Mouse (Mus musculus) frontal cortex, postnatal 36 days (tissue): ENCODE results near the gene Gpr15.

ENCODE experiments used
- DNase-seq, 2 experiments: peaks; one replicate each; pipeline ENCODE4 v3.0.0; 2022; ENCODE audit warnings: low spot score in 2 of 2

The Gpr15 gene

DNA sequence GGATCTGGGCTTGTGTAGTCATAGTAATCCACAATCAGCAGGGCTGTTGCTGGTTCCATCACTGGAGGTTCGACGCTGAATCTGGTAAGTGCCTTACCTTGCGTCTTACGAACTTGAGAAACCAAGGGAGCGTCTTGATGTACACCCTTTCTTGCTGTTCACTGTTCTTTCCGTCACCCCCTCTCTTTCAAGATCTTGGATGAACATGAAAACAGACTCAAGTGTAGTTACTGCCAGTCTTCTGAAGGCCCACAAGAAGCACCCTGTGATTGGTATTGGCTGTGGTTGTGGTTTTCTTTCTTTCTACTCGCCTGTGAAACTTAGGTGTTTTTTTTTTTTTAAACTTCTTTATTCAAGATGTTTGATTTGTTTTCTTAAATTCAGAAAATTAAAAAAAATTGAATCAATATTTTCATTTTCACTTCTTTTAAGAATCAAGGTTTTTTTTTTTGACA is at the start of gene Gpr15:
TSS of gene Gpr15 (minus strand) at position 405 of the 455 bp plus-strand sequence.
- no peak for DNase-seq

DNA sequence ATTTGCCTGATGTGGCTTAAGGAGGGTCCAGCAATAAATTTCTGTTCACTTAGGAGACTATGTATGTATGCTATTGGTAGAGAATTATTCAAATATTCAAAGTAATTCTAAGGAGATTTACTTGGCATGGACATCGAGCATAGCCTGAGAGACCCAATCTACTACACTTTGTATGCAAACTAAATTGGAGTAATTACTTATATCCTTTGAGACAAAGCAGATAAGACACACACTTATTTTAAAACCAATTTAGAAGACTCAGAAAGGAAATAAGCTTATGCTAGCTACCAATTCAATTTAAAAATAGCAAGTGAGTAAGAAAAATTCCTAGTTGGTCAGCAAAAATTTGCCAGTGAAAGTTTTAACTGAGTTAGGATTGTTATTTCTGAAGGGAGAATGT is 44.2 kb upstream of the Gpr15 start, which contains the start of gene Olfr172:
TSS of gene Olfr172 (minus strand) at position 101 of the 400 bp plus-strand sequence.
- no peak for DNase-seq

DNA sequence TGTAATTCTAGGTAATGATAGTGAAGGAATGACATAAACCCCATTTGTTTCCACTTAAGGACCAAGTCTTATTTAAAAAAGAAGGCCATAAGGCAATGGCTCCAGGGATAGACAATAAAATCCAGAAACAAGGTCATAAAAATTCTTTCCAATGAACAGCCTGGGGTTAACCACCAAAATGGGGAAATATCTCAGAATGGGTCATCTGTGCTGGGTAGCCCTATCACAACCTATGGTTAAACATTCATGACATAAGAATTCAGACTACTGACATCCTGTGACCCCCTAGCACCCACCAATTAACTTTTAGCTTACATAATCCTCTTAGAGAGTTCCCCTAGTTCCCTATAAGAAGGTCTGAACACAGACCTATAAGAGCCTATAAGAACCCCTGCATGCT is 37.3 kb upstream of the Gpr15 start:
- no peak for DNase-seq

DNA sequence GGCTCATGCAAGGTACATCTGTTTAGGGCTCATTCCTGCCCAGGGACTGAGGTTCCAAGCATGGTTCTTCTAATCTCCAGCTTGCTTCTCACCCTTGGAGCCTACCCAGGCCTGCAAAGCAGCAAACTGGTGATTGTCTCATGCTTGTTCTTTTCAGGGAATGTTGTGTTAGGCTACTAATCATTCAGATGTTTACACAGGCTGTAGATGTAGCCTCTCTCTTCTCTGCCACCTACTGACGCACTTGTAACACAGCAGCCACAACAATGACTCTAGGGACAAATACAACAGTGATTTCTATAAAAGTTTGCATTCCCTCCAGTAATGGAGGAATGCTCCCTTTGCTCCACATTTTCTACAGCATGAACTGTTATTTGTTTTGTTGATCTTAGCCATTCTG is 32.4 kb upstream of the Gpr15 start:
- no peak for DNase-seq

DNA sequence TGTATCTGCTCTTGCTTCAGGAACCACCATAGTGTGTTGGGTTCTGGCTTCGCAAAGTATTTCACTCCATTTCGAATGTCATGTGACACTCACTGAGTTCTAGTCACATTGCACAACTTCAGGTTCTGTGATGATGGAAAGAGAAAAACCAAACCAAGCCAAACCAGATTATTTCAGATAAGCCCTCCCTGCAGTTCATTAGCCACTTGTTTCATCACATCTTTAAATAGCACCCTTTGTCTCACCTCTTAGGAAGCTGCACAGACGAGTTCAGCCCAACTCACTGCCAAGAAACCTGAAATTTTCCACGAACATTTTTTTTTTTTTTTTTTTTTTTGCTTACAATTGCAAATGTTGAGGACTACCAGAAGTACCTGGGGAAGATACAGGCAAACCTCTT is 27.8 kb upstream of the Gpr15 start:
- no peak for DNase-seq

DNA sequence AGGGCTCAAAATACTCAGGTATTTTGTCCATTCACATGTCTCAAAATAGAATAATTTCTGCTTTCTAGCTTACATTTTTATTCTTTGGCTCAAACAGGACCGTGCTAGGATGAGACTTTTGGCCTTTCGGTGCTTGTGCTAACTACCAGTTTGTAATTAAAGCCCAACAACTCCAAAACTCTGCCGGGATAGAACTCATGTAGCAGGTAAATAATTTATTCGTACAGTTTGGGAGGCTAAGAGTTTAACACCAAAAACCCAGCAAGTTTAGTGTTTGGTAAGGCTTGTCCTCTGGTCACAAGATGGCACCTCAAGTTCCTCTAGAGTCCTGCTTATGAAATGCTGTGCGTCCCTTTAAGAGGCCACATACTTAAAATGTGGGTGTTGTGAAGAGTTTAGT is 21.9 kb upstream of the Gpr15 start:
- no peak for DNase-seq

DNA sequence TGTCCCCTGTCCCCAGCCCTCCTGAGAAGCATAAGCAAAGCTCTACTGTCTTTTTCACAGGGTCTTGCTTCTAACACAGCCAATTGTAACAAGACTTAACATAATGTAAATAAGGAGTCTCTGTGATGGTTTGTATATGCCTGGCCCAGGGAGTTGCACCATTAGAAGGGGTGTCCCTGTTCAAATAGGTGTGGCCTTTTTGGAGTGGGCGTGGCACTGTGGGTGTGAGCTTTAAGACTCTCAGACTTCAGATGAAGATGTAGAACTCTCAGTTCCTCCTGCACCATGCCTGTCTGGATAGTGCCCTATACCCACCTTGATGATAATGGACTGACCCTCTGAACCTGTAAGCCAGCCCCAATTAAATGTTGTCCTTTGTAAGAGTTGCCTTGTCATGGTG is 19.9 kb upstream of the Gpr15 start:
- no peak for DNase-seq

DNA sequence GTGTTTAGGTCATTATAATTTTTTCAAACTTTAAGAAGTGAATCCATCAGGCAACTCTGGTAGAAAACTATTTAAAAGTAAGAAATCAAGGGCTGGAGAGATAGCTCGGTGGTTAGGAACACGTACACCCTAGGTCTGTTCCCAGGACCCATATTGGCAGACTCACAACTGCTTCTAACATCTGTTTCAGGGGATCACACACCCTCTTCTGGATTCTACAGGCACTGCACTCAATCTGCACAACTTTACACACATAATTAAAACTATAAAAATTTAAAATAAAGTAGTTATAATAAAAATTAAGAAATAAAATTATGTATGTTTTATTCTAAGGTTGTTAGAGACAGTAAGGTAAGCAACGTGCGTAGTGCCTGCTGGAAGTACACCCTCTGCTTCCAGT is 19.3 kb upstream of the Gpr15 start:
- no peak for DNase-seq

DNA sequence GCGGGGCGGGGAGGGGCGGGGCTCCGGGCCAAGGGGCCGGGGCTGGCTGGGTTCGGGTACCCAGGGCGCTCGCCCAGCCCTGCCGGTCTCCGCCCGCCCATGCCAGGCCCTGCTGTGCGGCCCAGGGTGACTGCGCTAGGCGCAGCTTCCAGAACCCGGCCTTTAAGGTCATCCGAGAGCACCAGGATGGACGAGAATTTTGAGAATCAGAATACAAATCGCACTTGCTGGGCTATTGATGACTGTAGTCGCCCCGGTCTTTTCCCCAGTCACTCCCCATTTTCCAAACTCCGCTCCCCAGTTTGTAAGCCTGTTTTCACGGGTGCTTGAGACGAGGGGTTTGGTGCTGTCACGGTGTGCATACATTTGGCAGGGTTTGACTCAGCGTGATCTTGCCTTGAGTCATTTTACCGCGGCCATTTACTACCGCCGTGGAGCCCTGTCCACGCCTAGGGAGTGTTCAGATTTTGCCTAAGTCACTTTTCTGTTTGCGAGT is 9.4 kb upstream of the Gpr15 start:
- DNase-seq, result peak; percentile 48 to 59

DNA sequence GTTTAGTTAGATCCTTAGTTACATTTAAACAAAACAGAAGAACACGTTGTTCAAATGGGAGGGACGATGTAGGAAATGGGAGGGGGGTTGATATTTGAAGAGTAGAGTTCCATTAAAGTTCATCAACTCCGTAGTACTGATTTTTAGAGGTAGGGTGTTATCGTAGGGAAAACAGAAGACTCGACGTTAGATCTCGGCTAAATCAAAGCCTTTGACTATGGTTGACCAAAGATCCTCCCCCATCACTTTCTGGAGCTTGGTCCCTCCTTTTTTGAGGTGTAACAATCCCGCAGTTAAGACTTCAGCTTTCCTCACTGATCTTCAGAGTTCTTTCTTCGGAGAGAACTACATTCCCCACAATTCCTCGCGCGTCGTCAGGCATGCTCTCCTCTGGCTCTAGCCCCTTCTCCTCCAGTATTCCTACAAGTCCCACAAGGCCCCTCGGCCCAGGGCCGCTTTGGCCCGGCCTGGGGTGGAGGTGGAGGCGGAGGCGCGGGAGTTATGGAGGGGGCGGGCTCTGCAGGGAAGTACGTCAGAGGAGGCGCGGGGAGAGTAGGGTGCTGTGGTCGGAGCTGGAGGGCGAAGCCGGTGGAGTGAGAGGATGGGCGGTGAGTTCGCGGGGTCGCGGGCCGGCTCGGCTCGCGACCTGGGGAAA is 8.7 kb upstream of the Gpr15 start, which contains the start of gene Cldnd1:
TSS of gene Cldnd1 (plus strand) at position 434 of the 655 bp plus-strand sequence.
- peak; percentile 94 to 95 for DNase-seq

DNA sequence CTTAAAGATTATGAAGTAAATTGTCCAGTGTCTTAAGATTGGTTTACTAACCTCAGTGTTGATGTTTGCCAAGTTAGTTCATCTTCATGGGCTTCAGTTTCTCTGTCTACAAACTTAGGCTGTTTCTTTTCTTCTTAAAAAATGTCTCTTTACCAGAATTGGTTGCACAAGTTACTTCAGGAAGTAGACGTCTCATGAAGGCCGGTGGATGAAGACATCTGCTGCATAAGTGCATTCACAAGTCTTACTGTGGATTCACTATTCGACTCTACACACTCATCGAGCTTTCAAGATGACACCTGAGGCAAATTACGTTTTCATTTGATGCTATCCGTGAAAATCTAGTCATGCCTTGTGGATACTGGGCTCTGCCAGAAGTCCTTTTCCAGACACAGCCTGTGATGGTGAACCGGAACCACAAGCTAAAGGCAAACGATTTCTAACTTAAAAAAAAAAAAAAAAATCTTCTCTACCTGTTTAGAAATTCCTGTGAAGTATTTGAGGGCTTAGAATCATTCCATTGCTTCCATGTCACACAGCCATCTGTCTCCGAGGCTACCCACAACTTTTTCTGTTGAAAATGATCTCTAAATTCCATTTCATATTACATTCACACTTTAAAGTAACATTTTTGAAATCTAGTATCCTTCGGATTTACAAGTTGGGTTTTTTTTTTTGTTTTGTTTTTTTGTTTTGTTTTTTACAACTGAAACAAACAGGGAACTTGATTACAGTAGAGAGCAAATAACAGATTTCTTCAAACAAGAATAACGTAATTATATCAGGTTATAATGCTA is 8.0 kb upstream of the Gpr15 start:
- DNase-seq, result no peak

DNA sequence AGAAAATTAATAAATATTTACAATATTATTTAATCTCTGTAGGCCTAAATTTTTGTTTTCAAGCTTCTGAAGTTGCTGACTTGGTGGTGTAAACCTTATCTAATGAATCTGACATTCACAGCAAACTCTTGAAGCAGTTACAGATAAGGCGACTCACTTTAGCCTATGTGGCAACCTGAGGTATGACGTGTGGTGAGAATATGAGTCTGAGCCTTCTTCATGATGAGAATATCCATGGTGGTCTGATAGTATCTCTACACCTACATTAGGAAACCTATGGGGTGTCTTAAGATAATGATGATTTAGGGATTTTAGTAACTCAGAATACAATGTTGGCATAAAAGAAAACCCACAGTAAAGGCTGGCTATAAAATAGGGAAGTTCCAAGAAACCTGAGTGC is 3.4 kb upstream of the Gpr15 start:
- no peak for DNase-seq

DNA sequence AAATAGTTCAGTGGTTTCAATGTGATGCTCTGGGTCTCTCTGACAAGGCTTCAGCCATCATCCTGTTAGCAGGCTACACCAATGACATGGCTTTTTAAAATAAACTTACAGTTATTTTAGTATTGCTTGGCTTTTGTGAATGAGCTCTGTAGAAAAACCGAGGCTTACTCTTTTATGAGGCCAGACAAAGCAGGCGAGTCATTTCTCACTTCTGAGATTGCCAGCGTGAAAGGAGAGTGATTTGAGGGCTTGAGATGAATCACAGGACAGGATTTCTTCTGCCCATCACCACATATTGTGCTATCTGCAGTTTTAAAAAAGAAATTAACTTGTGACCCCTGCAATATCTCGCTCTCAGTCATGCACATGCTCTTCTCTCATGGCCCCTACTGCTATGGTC is 3.9 kb downstream of the Gpr15 start:
- no peak for DNase-seq

DNA sequence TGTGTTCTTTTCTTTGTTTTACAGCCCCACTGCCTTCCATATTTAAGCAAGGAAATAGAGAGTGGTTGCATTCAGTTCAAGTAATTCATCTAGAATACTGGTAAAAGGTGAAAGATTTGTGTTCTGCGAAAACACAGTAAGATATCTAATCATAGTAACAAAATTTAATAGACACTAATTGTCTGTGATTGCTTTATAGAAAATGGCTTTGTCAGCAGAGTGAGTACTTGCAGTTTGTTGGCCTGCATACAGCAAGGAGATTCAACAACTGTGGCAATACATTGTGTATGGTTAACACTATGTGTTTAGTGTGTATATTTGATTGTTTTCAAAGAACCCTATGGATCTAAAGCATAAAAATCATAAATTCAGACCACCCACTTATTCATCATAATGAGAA is 5.7 kb downstream of the Gpr15 start:
- no peak for DNase-seq

DNA sequence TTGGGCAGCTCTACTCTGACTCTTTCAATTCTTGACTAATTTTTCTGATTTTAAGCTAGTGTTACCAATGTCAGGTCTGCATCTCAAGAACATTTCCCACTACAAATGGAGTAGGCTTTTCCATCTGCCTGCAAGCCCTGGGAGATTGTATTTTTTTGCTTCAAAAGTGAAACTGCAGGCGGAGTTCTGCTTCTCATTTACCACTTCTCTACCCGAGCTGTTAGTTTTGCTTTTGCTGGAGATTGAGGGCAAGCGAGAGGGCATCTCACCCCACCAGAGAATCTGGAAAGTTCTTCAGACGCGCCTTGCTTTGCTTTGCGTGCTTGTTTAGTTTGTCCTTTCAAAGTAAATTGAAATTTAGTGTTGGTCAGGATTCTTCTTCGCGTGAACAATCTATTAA is 6.6 kb downstream of the Gpr15 start:
- DNase-seq, result no peak

DNA sequence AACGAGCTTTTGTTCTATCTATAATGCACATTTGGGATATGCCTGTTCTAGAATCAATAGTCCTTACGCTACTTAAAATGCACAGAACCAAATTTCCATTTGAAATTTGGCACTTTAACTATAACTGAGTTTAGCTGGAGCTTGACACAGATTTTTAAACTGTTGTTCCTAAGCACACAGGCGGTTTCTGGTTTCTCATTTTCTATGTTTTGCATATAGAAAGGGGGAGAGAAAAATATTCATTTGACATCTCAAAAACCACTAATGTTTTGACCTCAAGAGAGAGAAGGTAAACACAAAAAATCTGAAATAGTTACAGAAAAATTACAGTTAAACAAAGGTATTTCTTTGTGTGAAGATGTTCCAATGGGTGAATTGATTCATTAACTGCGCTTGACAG is 9.3 kb downstream of the Gpr15 start:
- DNase-seq, result no peak

DNA sequence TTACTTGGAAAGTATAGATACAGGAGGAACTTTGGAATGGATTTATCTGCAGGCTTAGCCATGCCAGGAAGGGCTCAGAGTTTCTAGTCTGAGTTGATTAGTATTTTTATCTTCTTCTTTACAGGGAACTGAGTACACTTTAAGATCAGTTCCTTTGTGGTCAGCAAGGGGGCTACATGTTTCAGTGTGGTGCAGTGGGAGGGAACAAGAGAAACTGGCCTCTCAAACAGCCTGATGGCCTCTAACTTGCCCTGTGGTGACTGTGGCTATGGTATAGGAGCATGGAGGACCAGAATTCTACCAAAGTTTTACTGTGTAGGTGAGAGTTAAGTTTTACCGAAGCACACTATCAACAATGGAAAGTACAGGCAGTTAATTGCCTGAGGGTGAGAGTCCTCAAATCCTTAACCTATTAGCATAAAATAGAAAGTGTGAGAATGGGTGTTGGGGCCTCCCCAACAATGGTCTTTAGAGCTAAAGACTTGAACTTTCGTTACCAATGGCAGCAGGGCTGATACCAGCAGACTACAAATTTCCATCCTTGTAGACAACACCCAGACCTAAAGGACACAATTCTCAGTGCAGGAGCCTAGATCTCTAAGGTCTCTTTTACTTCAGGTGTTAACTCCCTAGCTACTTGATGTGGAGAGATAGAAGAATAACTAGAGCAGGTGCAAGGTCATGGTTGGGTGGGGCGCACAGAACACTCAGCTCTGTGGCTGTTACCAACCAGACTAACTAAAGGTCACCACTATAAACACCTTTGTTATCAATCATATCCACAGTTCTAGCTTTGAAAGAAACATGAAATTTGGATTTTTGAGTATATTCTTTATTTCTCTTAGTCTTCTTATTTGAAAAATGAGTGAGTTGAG is 10.0 kb downstream of the Gpr15 start:
- no peak for DNase-seq

DNA sequence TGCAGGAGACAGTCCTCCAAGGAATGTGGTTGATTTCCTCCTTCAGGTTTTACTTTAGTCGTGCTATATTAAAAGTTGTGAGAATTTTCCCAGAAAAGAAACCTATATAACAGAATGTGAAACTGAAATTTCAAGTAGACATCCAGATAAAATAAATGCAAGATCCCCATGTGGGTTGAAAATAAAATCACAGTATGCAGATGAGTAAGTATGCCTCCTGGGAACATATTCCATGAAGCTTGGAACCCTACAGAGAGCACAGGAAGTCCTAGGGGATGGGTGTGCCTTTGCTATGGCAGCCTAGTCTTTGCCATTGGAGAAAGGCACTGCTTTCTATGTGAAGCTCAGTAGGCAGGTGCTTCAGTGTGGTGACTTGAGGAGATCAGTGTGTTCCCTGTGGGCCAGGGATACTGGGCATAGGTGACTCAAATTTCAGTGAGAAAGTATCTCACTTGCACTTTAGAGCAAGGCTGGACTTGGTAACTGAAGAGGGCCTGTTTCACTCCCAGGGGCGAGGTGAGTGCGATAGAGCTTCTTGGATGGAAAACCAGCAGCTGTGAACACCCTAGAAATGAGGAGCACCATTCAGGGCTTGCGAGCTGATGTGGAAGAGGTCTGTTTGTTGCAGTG is 11.5 kb downstream of the Gpr15 start:
- peak in 1 of 2 experiments; percentile 47 for DNase-seq

DNA sequence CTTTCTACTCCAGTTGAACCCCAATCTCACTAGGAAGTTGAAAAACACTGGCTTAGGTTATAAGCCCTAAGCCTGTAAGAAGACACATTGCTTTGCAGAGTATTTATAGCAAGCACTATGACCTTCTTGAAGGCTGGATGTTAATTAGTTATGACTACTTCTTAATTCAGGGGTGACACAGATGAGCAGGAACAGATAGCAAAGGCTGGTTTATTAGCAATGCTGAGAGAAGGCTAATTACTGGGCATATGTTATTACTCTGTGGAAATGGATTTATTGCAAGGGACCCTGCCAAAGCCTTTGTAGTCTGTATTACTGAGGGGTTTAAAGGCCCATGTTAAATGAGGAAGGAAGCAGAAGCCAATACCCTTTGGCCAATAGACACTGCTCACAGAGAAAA is 13.9 kb downstream of the Gpr15 start:
- DNase-seq, result no peak

DNA sequence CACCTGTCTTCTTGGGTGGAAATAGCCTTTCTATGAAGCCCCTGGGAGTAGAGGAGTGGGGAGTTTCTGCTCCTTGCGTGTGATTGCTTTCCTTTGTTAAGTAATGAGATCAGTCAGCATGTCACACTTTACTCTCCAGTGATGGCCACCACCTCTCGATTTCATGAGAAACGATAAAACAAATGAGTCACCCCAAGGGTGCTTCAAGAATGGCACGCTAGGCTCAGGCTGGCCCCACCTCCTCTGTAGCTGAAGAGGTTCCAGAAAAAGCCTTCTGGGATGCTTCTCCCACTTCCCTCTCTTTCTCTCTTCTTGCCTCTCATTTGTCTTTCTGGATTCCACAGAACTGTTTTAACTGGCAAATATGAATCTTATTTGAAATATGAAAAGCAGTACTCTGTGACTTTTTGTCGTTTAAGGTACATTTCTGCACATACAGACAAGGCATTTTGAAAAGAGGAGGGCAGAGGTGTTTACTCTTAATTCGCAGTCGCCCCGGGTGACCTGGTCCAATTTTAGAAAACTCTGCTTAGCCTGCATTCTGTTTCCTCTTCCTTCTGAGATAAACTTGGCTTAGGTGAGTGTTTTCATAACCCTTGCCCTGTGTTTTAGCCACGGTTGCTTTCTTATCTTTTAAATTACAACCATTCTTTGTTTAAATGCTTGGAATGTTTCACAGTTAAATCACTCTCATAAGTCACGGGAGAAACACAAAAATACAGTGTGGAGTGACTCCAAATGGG is 15.3 kb downstream of the Gpr15 start:
- no peak for DNase-seq
